Mouse (Mus musculus): ENCODE data around the gene Slco1a4. TPM values are rescaled to one million over a fixed set of nuclear protein-coding genes. Genes with fewer than 3 reads are reported as not detected.

Gene Slco1a4
- polyA plus RNA-seq, 1 experiment = 0.70 TPM

DNA sequence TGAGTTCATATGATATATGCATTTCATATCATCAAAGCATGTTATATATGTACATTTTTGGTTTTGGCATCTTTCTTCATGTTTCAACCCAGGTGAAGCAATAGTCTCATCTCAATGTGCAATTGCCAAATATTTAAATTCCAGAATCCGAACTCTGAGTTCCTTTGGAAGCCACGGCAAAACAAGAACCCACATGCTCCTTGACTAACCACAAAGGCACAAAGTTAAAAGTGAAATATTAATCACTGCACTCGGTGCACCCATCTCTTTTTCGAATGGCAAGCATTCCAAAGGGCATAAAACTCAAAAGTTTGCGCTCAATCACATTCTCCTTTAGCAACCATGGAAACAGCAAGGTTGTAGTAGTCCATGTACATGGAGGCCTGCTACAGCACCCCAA lies 10.0 kb upstream of the Slco1a4 start:
- Histone ChIP-seq H3K36me3 (ENCODE audit: control insufficient read depth, insufficient read depth, low read length) (no peaks in the 10 kb centered on the region; the same call in 1 of the 2 replicates), H3K27me3 (replicated peaks; ENCODE audit: control insufficient read depth, insufficient read depth, low read length) (no peaks in the 10 kb centered on the region), H3K4me3 (ENCODE audit: insufficient read depth, low read depth, low read length) (no peak overlapping the region), H3K27ac (ENCODE audit: insufficient read depth, low read depth, low read length) (peak overlapping the region; percentile 80), H3K4me1 (ENCODE audit: control insufficient read depth, insufficient read depth, low read length) (peaks cover 14% of the 10 kb centered on the region)
- DNase-seq = peak; percentile 87
- 55% methylated on average over 5 of the region's 5 CpGs for WGBS
- TF ChIP-seq POLR2A (IDR thresholded peaks at IDR 0.05; ENCODE audit: low read depth, low read length) (no peak), CTCF (conservative IDR thresholded peaks at IDR 0.05; ENCODE audit: insufficient read depth, insufficient read length, low read depth, low read length) (no peak)

DNA sequence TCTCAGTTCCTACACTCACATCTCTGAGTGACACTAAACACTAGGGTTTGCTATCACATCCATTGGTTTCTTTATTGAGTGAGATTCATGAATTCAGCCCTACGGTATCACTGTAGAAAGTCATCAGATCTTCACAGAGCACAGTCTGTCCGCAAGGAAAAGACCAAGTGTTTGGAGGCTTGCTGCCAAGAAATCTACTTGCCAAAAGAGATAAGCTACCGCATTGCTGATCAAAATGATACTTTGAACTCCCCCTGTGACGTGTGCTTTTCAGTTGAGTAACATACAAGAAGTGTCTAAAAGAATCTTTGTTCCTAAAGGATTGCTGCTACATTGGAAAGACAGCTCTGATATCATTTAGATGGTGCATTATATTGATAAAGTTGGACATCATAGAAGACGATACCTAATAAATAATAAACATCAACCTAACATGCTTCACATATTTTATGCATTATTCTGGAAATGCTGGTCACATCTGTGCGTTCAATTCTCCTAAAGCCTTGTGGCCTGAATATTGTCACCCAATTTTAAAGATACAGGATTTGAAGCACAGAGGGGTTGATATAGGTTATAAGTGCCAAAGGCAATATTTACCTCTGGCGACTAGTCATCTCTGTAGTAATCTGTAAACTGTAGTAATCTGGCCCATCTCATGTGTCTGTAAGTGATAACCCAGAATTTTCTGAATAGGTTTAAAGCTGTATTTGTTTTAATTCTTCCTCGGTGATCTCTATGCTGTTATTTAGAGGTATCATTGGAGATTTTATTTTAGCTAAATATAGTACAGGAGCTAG lies 1.9 kb upstream of the Slco1a4 start:
- Histone ChIP-seq H3K36me3 (ENCODE audit: control insufficient read depth, insufficient read depth, low read length) (no peaks in the 10 kb centered on the region), H3K4me1 (ENCODE audit: control insufficient read depth, insufficient read depth, low read length) (no peaks in the 10 kb centered on the region; the same call in 1 of the 2 replicates), H3K27me3 (replicated peaks; ENCODE audit: control insufficient read depth, insufficient read depth, low read length) (no peaks in the 10 kb centered on the region), H3K27ac (ENCODE audit: insufficient read depth, low read depth, low read length) (no peak overlapping the region), H3K4me3 (ENCODE audit: insufficient read depth, low read depth, low read length) (no peak overlapping the region)
- WGBS = 69% methylated on average over 8 of the region's 8 CpGs
- peak; percentile 28 for DNase-seq
- TF ChIP-seq CTCF (conservative IDR thresholded peaks at IDR 0.05; ENCODE audit: insufficient read depth, insufficient read length, low read depth, low read length) (no peak), POLR2A (IDR thresholded peaks at IDR 0.05; ENCODE audit: low read depth, low read length) (no peak)

DNA sequence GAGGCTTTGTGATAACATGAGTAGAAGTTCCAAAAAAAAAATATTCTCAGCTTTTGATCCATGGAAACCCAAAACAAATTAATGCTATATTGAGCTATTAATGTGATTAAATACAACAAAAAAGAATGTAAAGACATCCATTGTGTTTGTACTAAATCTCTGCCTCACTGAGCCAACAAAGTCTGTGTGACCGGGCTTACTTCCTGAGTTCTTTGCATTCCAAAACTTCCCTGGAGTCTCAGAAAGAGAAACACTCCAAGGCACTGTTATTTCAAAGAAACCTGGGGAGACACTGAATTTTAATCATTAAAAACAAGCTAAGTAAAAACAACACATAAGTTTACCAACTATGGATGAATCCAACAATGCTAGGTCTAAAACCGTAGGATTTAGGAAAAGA lies 2.4 kb downstream of the Slco1a4 start:
- H3K4me3 ChIP-seq (ENCODE audit: insufficient read depth, low read depth, low read length) = no peak overlapping the region
- no peak overlapping the region for H3K27ac ChIP-seq (ENCODE audit: insufficient read depth, low read depth, low read length)
- H3K27me3 ChIP-seq (replicated peaks; ENCODE audit: control insufficient read depth, insufficient read depth, low read length) = no peaks in the 10 kb centered on the region
- 51% methylated on average over 2 of the region's 2 CpGs for WGBS
- no peaks in the 10 kb centered on the region for H3K36me3 ChIP-seq (ENCODE audit: control insufficient read depth, insufficient read depth, low read length)
- no peaks in the 10 kb centered on the region; the same call in 1 of the 2 replicates for H3K4me1 ChIP-seq (ENCODE audit: control insufficient read depth, insufficient read depth, low read length)
- TF ChIP-seq CTCF (conservative IDR thresholded peaks at IDR 0.05; ENCODE audit: insufficient read depth, insufficient read length, low read depth, low read length) (no peak), POLR2A (IDR thresholded peaks at IDR 0.05; ENCODE audit: low read depth, low read length) (no peak)
- no peak for DNase-seq

DNA sequence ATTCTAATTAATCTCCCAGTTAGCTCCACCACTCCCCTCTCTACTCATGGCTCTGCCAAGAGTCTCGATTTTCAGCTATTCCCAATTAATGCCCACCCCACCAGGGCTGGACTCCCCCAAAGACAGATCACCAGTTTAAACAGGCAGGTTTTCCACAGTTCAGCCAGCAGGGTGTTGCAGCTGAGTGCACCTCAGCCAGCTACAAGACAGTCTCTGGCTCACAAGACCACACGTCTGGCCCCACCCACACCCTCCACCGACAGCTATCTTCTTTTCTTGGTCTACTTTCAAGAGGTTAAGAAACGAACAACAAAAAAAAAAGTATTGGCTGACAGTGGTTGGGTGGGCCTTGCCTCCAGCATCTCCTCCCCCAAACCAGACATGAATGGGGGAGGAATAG lies 6.9 kb downstream of the Slco1a4 start:
- DNase-seq = peak; percentile 23
- H3K27ac ChIP-seq (ENCODE audit: insufficient read depth, low read depth, low read length) = no peak overlapping the region
- no peaks in the 10 kb centered on the region for H3K4me1 ChIP-seq (ENCODE audit: control insufficient read depth, insufficient read depth, low read length)
- WGBS = 11% methylated on average over 4 of the region's 4 CpGs
- no peaks in the 10 kb centered on the region for H3K27me3 ChIP-seq (replicated peaks; ENCODE audit: control insufficient read depth, insufficient read depth, low read length)
- TF ChIP-seq CTCF (conservative IDR thresholded peaks at IDR 0.05; ENCODE audit: insufficient read depth, insufficient read length, low read depth, low read length) (no peak), POLR2A (IDR thresholded peaks at IDR 0.05; ENCODE audit: low read depth, low read length) (no peak)
- no peak overlapping the region for H3K4me3 ChIP-seq (ENCODE audit: insufficient read depth, low read depth, low read length)
- H3K36me3 ChIP-seq (ENCODE audit: control insufficient read depth, insufficient read depth, low read length) = no peaks in the 10 kb centered on the region

DNA sequence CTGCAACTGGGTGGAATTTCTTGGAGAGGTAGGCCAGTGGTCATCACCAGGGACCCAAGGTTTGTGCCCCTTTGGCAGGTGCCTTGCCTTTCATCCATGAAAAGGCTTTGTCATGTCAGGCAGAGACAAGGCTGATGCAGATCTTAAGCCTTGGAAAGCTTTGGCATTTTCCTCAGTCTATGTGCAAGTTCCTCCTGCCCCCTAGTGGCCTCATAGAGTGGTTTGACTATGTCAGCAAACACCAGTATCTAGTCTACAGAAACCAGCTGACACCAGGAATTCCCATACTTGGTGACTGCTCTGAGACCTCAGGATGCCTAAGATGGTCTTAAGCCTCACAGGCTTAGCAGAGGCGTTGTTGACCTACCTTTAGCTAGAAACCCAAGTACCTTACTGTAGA lies 58.2 kb downstream of the Slco1a4 start:
- no peak overlapping the region for H3K4me3 ChIP-seq (ENCODE audit: insufficient read depth, low read depth, low read length)
- H3K27me3 ChIP-seq (replicated peaks; ENCODE audit: control insufficient read depth, insufficient read depth, low read length) = no peaks in the 10 kb centered on the region
- no peaks in the 10 kb centered on the region for H3K36me3 ChIP-seq (ENCODE audit: control insufficient read depth, insufficient read depth, low read length)
- H3K4me1 ChIP-seq (ENCODE audit: control insufficient read depth, insufficient read depth, low read length) = no peaks in the 10 kb centered on the region
- DNase-seq = peak; percentile 59
- peak; percentile 60 for TF ChIP-seq CTCF (conservative IDR thresholded peaks at IDR 0.05; ENCODE audit: insufficient read depth, insufficient read length, low read depth, low read length)
- no peak for TF ChIP-seq POLR2A (IDR thresholded peaks at IDR 0.05; ENCODE audit: low read depth, low read length)
- no peak overlapping the region for H3K27ac ChIP-seq (ENCODE audit: insufficient read depth, low read depth, low read length)
- WGBS = 38% methylated on average over 1 of the region's 1 CpGs

DNA sequence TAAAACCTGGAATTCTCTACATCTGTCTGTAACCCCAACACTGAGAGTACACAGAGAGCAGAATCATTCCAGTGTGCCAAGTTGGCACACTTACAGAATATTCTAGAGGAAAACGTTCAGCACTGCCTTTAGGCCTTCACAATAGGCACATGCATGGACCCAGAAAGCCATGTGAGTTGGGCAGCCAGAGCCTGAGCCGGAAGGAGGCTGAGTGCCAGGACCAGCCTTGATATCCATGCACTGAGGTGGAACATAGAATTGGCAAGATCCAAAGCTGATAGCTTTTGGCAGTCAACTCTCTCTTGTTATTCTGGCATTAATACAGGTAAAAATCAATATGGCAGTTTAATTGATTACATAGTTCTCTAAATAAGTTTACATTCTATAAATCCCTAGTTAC lies 81.5 kb downstream of the Slco1a4 start:
- no peaks in the 10 kb centered on the region for H3K4me1 ChIP-seq (ENCODE audit: control insufficient read depth, insufficient read depth, low read length)
- no peak overlapping the region for H3K4me3 ChIP-seq (ENCODE audit: insufficient read depth, low read depth, low read length)
- H3K36me3 ChIP-seq (ENCODE audit: control insufficient read depth, insufficient read depth, low read length) = no peaks in the 10 kb centered on the region
- no peak for DNase-seq
- no peak overlapping the region for H3K27ac ChIP-seq (ENCODE audit: insufficient read depth, low read depth, low read length)
- 57% methylated on average over 2 of the region's 2 CpGs for WGBS
- TF ChIP-seq CTCF (conservative IDR thresholded peaks at IDR 0.05; ENCODE audit: insufficient read depth, insufficient read length, low read depth, low read length) (no peak), POLR2A (IDR thresholded peaks at IDR 0.05; ENCODE audit: low read depth, low read length) (no peak)
- no peaks in the 10 kb centered on the region for H3K27me3 ChIP-seq (replicated peaks; ENCODE audit: control insufficient read depth, insufficient read depth, low read length)

DNA sequence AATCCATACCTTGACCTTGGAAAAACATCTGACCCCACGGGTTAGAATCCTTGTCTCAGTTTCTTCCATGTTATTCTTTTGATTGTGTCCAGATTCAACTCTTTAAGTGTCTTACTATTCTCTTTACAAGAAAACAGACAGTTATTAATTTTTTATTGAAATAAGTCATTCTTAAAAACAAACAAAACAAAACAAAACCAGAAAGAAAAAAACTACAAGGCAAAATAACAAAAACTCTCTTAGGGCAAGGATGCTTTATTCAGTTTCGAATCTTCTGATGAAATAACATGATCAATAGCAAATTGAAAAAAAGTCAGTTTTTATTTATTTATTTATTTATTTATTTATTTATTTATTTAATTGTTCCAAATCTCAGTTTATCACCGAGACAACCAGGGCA lies 82.3 kb downstream of the Slco1a4 start, which contains the start of gene Gm5724:
TSS of gene Gm5724 (minus strand) at position 101 of the 400 bp plus-strand sequence.
- Histone ChIP-seq H3K4me1 (ENCODE audit: control insufficient read depth, insufficient read depth, low read length) (no peaks in the 10 kb centered on the region), H3K27ac (ENCODE audit: insufficient read depth, low read depth, low read length) (no peak within 1 kb of the TSS), H3K4me3 (ENCODE audit: insufficient read depth, low read depth, low read length) (no peak within 1 kb of the TSS), H3K27me3 (replicated peaks; ENCODE audit: control insufficient read depth, insufficient read depth, low read length) (no peaks in the 10 kb centered on the region), H3K36me3 (ENCODE audit: control insufficient read depth, insufficient read depth, low read length) (no peaks in the 10 kb centered on the region)
- no peak for TF ChIP-seq CTCF (conservative IDR thresholded peaks at IDR 0.05; ENCODE audit: insufficient read depth, insufficient read length, low read depth, low read length)
- TF ChIP-seq POLR2A (IDR thresholded peaks at IDR 0.05; ENCODE audit: low read depth, low read length) = no peak
- WGBS = 84% methylated on average over 3 of the region's 3 CpGs
- no peak for DNase-seq

Other genes starting within 250 kb of the Slco1a4 start
- 0.06 TPM in 1 of 2 replicates, not detected in the other for gene Slco1b2, start 226.7 kb downstream of the Slco1a4 start, polyA plus RNA-seq (2012; rRNA removed)
- not detected in 2 replicates for gene Gm5724, start 82.4 kb downstream of the Slco1a4 start, polyA plus RNA-seq (2012; rRNA removed)
- not detected in 2 replicates for gene Slco1a1, start 90.8 kb upstream of the Slco1a4 start, polyA plus RNA-seq (2012; rRNA removed)
- 0.06 and 0.08 TPM in 2 replicates for gene Gm6614, start 155.2 kb upstream of the Slco1a4 start, polyA plus RNA-seq (2012; rRNA removed)